Mouse (Mus musculus) kidney, adult 9 months (tissue): Measurements from ENCODE around the gene Trrap.

Experiments used
- DNase-seq: peaks from one replicate; pipeline ENCODE4 v3.0.0; 2022

Gene Trrap

DNA sequence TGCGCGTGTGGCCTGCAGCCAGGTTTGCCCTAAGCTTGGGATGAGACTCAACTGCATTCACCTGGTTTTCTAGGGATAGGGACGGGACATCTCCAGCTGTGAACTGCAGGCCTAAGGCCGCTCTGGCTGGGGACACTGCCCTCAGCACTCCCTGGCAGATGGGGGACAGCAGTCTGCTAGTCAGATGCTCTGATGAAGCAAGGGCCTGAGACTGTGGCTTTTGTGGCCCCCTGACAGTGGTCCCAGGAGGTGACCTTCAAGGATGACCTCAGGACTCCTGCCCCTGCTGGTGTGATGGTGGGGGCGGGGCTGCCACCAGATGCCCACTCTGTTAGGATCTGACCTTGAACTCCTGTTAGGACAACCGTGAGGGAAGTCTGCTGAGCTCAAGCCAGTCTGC lies 107.7 kb downstream of the Trrap start:
- no peak for DNase-seq

DNA sequence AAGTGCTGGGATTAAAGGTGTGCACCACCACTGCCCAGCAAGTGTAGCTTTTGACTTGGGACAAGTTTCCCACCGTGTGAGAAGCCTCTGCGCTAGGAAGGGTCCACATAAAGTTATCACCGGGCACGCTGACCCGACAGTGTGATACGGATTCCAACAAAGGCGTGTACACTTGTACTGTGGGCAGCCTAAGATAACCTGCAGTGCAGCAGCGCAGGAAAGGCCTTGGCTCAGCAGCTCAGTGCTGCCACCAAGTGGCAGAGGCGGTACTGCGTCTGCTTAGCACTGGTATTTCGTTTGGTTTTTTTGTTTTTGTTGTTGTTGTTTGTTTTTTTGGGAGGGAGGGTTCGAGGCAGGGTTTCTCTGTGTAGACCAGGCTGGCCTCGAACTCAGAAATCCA lies 108.4 kb downstream of the Trrap start:
- peak; percentile 70 for DNase-seq

- DNase-seq = no peak
Observed at GRCm38 (mm10) chr5:144877021-144877420, 109.5 kb downstream of the Trrap start.

DNA sequence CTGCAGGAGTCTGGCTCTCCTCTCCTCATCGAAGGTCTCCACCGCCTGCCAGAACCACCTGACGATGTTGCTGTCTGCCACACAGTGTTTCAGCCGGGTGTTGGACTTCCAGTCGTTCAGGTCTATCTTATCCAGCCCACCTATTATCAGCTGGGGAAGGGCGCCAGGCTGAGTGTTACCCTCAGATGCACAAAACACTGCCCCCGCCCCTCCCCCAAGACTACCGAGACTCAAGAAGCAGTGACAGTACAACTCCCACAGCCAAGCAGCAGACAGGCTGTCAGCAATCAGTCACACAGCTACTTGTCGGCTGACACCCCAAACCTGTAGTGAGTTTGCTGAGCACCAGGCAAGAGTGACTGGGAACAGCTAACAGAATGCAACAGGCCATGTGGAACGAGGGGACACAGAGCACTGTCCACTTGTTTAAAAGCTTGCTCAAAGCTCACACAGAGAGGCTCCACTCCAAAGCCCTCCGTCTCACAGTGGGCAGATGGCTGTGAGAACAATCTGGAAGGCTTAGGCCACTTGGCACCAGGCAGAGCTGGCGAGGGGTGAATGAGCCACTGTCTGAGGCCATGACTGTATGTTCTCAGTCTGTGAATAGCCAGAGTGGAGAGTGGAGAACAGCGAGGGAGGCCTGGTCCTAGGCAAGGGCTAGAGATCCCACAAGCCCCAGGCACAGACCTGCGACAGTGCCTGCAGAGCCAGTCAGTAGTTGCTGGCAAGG lies 114.3 kb downstream of the Trrap start:
- no peak for DNase-seq

DNA sequence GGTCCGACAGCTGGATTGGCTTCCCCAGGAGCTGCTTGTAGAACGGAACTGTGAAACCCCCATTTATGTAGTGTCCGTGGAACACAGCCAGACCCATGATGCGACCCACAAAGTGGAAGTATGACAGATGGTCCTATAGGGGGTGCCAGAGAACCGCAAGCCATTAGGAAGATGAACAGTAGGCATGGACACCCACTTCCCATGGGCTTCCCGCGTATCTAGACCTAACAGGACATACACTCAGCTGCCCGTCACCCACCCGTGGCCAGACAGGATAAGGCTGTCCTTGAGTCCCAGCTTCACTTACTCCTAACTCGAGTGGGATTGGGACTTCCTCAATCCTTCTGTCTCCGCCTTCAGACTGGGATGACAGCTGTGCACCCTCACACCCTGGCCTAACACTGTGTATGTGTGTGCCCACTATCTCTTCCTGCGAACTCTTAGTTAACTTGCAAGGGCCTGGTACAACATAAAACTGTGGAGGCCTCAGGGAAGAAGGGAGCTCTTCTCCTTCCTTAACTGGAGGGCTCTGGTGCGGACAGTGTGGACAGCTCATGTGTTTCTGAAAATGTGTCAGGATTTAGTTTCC lies 117.2 kb downstream of the Trrap start:
- DNase-seq = peak; percentile 36

DNA sequence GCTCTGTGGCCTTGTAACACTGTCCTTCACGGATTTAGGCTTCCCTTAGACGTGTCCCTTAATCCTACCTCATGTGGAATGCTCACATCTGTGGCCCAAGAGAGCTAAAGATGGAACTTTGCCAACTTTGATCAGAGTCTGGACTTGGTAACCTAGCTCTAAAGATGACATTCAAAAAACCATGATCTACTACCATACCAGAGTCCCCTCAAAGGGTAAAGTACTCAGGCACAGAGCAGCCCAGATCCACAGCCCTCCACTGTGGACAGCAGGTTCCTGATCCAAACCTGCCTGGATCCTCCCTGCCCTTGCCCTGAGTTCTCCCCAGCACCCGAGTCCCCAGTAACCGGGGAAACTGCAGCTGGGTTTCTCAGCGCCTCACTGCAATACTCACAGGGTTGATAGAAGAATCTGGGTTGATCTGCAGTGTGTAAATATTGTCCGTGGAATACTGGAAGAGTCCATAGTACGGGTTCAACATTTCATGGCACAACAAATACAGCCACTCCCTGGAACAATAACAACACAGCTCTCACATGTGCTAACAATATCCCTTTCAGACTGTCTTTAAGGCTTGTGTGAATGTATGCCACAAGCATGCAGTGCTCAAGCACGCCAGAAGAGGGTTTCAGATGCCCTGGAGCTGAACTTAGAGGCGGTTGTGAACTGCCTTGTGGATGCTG lies 118.6 kb downstream of the Trrap start:
- DNase-seq = no peak

- no peak for DNase-seq
Observed at GRCm38 (mm10) chr5:144891276-144891675, 123.7 kb downstream of the Trrap start.

GRCm38 (mm10) chr5:144897881-144898280 lies 130.3 kb downstream of the Trrap start:
- no peak for DNase-seq

GRCm38 (mm10) chr5:144898448-144899052 lies 131.0 kb downstream of the Trrap start:
- DNase-seq = no peak

- DNase-seq = no peak
Observed at GRCm38 (mm10) chr5:144901035-144901434, 133.5 kb downstream of the Trrap start.

GRCm38 (mm10) chr5:144901791-144902190 lies 134.3 kb downstream of the Trrap start:
- no peak for DNase-seq

DNA sequence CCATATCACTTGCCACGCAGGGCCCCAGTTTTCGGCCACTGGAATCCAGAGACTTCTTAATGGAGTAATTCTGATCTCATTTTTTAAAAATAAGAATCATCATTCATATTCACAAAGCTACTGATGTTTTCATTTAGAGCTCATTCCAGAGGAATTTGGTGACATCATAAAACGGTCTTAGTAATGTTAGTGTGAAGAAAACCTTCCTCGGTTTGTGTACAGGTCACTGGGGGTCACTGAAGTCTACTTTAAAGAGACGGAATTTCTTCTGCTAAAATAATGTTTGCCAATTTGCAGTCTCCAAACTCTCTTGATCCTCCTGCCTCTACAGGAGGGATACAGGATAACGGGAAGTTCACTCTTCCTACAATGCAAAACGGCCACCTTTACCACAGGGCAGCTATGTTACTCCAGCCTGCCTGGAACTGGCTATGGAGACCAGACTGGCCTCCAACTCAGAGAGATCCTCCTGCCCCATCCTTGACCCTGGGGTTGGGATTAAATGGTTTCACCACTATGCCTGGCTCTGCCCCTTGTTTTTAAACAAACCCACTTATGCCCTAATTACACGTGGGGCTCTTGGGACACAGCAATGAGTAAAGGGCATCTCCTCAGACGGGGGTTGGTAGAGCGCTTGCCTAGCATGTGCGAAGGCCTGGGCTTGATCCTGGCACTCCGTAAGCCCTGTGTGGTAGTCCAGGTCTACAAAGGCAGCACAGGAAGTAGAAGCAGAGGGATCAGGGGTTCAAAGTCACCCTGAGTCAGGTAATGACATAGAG lies 137.0 kb downstream of the Trrap start:
- DNase-seq = no peak

DNA sequence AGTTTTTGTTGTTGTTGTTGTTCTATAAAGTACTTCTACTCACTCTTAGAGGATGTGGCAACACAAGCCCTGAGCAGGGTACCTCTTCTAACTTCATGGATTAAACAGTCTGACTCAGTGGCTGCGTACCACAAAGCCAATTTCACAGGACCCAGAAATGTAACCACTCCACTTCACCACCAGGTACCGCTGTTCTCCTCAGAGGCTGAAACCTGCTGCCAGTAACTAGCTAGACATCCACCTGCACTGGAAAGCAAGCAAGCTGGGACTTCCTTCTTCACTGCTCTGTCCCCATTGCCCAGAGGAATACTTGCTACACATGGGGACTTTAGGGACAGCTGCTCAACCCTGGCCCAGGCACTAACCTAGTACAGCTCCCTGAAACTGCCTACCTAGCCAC lies 140.1 kb downstream of the Trrap start:
- no peak for DNase-seq
